Mouse (Mus musculus): Measurements from ENCODE around the gene Mapk8ip2. TPM values are rescaled to one million over a fixed set of nuclear protein-coding genes. Genes with fewer than 3 reads are reported as not detected.
A peak's percentile ranks its signal among the peaks of the same experiment; 100 is the strongest.

The Mapk8ip2 gene
- total and polyA plus RNA-seq, 2 experiments from 2014 or later = 68.8 to 110 TPM

- 82% methylated on average over 8 of the region's 8 CpGs for WGBS
- Histone ChIP-seq H3K4me3 (ENCODE audit: low read depth, low read length) (no peak overlapping the region), H3K9me3 (ENCODE audit: low read length) (no peaks in the 10 kb centered on the region), H3K36me3 (ENCODE audit: insufficient read depth, low read length) (peaks cover 27% of the 10 kb centered on the region), H3K27me3 (ENCODE audit: insufficient read depth, low read length) (no peaks in the 10 kb centered on the region), H3K27ac (ENCODE audit: low read depth, low read length) (no peak overlapping the region), H3K4me1 (ENCODE audit: insufficient read depth, low read length) (no peaks in the 10 kb centered on the region), H3K9ac (replicated peaks; ENCODE audit: low read length, poor library complexity, severe bottlenecking) (no peak overlapping the region), H3K4me2 (ENCODE audit: low read depth, low read length, poor library complexity, severe bottlenecking) (no peak overlapping the region)
- no peak for ATAC-seq (ENCODE audit: low FRiP score)
- TF ChIP-seq CTCF (IDR thresholded peaks at IDR 0.05) = no peak
- DNase-seq (ENCODE audit: low spot score) = no peak
These were observed 29.1 kb upstream of the Mapk8ip2 start for GRCm38 (mm10) chr15:89424621-89425020.

GRCm38 (mm10) chr15:89425711-89426121 is 28.0 kb upstream of the Mapk8ip2 start, which contains the start of gene Cpt1b:
TSS of gene Cpt1b (minus strand) at chr15:89425863.
- Histone ChIP-seq H3K4me3 (ENCODE audit: low read depth, low read length) (no peak within 1 kb of the TSS), H3K4me2 (ENCODE audit: low read depth, low read length, poor library complexity, severe bottlenecking) (no peak within 1 kb of the TSS), H3K36me3 (ENCODE audit: insufficient read depth, low read length) (peaks cover 24% of the 10 kb centered on the region), H3K9ac (replicated peaks; ENCODE audit: low read length, poor library complexity, severe bottlenecking) (no peak within 1 kb of the TSS), H3K9me3 (ENCODE audit: low read length) (no peaks in the 10 kb centered on the region), H3K27me3 (ENCODE audit: insufficient read depth, low read length) (no peaks in the 10 kb centered on the region), H3K4me1 (ENCODE audit: insufficient read depth, low read length) (no peaks in the 10 kb centered on the region), H3K27ac (ENCODE audit: low read depth, low read length) (no peak within 1 kb of the TSS)
- no peak for DNase-seq (ENCODE audit: low spot score)
- no peak for TF ChIP-seq CTCF (IDR thresholded peaks at IDR 0.05)
- 40% methylated on average over 6 of the region's 6 CpGs for WGBS
- no peak for ATAC-seq (ENCODE audit: low FRiP score)

GRCm38 (mm10) chr15:89426716-89427115 is 27.0 kb upstream of the Mapk8ip2 start:
- WGBS = 87% methylated on average over 10 of the region's 10 CpGs
- ATAC-seq (ENCODE audit: low FRiP score) = no peak
- no peak overlapping the region for H3K9ac ChIP-seq (replicated peaks; ENCODE audit: low read length, poor library complexity, severe bottlenecking)
- H3K27ac ChIP-seq (ENCODE audit: low read depth, low read length) = no peak overlapping the region
- no peak overlapping the region for H3K4me3 ChIP-seq (ENCODE audit: low read depth, low read length)
- TF ChIP-seq CTCF (IDR thresholded peaks at IDR 0.05) = no peak
- H3K36me3 ChIP-seq (ENCODE audit: insufficient read depth, low read length) = peaks cover 24% of the 10 kb centered on the region
- H3K27me3 ChIP-seq (ENCODE audit: insufficient read depth, low read length) = no peaks in the 10 kb centered on the region
- H3K9me3 ChIP-seq (ENCODE audit: low read length) = no peaks in the 10 kb centered on the region
- no peak overlapping the region for H3K4me2 ChIP-seq (ENCODE audit: low read depth, low read length, poor library complexity, severe bottlenecking)
- no peak for DNase-seq (ENCODE audit: low spot score)
- H3K4me1 ChIP-seq (ENCODE audit: insufficient read depth, low read length) = 0 out of 2 replicates have a peak, but pooled peaks cover under 1% of the 10 kb centered on the region

- Histone ChIP-seq H3K4me2 (ENCODE audit: low read depth, low read length, poor library complexity, severe bottlenecking) (peak overlapping the region; percentile 96), H3K27me3 (ENCODE audit: insufficient read depth, low read length) (no peaks in the 10 kb centered on the region), H3K4me1 (ENCODE audit: insufficient read depth, low read length) (0 out of 2 replicates have a peak, but pooled peaks cover 2% of the 10 kb centered on the region), H3K36me3 (ENCODE audit: insufficient read depth, low read length) (peaks cover 24% of the 10 kb centered on the region), H3K9me3 (ENCODE audit: low read length) (no peaks in the 10 kb centered on the region), H3K4me3 (ENCODE audit: low read depth, low read length) (peak overlapping the region; percentile 76), H3K27ac (ENCODE audit: low read depth, low read length) (no peak overlapping the region), H3K9ac (replicated peaks; ENCODE audit: low read length, poor library complexity, severe bottlenecking) (peak overlapping the region; percentile 66)
- 83% methylated on average over 19 of the region's 19 CpGs for WGBS
- no peak for TF ChIP-seq CTCF (IDR thresholded peaks at IDR 0.05)
- DNase-seq (ENCODE audit: low spot score) = no peak
- no peak for ATAC-seq (ENCODE audit: low FRiP score)
These were observed 25.4 kb upstream of the Mapk8ip2 start for GRCm38 (mm10) chr15:89428136-89428790.

- DNase-seq (ENCODE audit: low spot score) = no peak
- Histone ChIP-seq H3K4me2 (ENCODE audit: low read depth, low read length, poor library complexity, severe bottlenecking) (peak overlapping the region; percentile 96), H3K4me1 (ENCODE audit: insufficient read depth, low read length) (0 out of 2 replicates have a peak, but pooled peaks cover 2% of the 10 kb centered on the region), H3K36me3 (ENCODE audit: insufficient read depth, low read length) (peaks cover 24% of the 10 kb centered on the region), H3K9ac (replicated peaks; ENCODE audit: low read length, poor library complexity, severe bottlenecking) (peak overlapping the region; percentile 66), H3K4me3 (ENCODE audit: low read depth, low read length) (peak overlapping the region; percentile 76), H3K27me3 (ENCODE audit: insufficient read depth, low read length) (no peaks in the 10 kb centered on the region), H3K27ac (ENCODE audit: low read depth, low read length) (peak overlapping the region; percentile 93), H3K9me3 (ENCODE audit: low read length) (no peaks in the 10 kb centered on the region)
- peak; percentile 42 for ATAC-seq (ENCODE audit: low FRiP score)
- 4% methylated on average over 22 of the region's 22 CpGs for WGBS
- no peak for TF ChIP-seq CTCF (IDR thresholded peaks at IDR 0.05)
These were observed 24.8 kb upstream of the Mapk8ip2 start for GRCm38 (mm10) chr15:89428821-89429351.

Measured in midbrain, postnatal 0 days (tissue).